Mouse (Mus musculus) heart, postnatal 36 days (tissue): Measurements from ENCODE around the gene Cdh7. TPM values are rescaled to one million over a fixed set of nuclear protein-coding genes. Genes with fewer than 3 reads are reported as not detected.
"Not testable (repeated sequence)": the region's sequence is repeated elsewhere in the genome, so short reads cannot be mapped to it uniquely, and the experiment has no call there.

Experiments
- DNase-seq, 2 experiments: peaks; one replicate each; pipeline ENCODE4 v3.0.0; 2021 to 2022
- intact Hi-C: fragments of 180-260 bp; cut with DNase I; formaldehyde crosslinking; loops from one replicate; pipeline ENCODE4 v1.15.1; 2025
- total RNA-seq, 2 experiments: library from RNA; stranded (reverse); gene quantifications; 2 replicates each; pipeline ENCODE4 v1.2.3; 2021

The Cdh7 gene
- not detected for total RNA-seq

GRCm38 (mm10) chr1:109982064-109982808 is at the start of gene Cdh7:
Gene Cdh7 (plus strand): TSS chr1:109982431.
- intact Hi-C loops, result no loop called here
- no peak for DNase-seq

DNA sequence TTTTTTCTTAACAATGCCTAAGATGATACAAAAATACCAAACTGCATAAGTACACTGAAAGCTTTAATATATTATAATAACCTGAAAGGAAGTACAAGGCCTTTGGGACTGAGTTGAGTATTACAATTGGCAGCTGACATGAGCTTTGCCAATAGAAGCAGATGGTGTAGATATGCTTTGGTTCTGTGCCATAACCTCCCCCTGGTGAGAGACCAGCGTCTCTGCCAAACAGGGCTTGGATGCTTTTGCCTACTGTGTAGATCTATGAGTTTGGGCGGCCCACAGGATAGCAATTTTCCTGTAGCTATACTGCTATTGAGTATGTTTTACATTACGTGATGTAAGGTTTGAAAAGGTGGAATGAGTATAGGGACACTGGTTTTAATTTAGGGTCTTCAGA is 49.6 kb upstream of the Cdh7 start:
- intact Hi-C loops, result no loop called here

GRCm38 (mm10) chr1:109948571-109948970 is 33.7 kb upstream of the Cdh7 start:
- intact Hi-C loops, result no loop called here
- DNase-seq, result no peak

More for the DNA sequence above, 49.6 kb upstream of the Cdh7 start:
- no peak for DNase-seq

DNA sequence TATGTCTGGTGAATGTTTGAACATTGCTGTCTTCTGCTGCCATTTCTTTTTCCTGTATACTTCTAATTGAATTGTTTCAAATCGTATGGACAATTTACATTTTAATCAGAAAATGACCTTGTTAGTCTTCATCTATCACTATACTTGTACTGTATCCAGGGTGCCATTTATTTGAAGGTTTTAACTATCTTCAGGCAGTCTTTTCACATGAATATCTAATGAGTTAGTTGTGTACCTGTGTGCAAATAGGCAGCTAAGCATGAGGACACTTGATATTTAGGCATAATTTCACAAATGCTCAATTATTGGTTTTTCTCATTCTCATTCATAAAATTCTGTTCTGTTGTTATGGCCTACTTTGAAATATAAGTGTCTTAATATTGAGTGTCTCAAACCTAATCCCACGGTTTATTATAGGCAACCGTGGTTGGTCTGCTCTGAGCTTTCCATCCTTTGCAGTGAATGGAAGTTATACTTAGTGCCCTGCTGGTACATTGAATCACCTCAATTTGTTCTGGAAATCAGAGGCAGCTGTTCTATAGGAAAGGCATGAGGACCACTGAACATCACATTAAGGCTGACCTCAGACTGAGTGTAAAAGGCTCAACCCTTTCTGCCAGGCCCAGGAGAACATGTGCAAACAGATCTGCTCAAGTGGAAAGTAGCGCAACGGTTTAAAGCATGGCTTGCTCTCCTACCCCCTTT is 10.4 kb upstream of the Cdh7 start:
- no peak for DNase-seq
- intact Hi-C loops, result no loop called here

GRCm38 (mm10) chr1:109972426-109973015 is 9.7 kb upstream of the Cdh7 start:
- intact Hi-C loops, result no loop called here
- DNase-seq, result no peak

GRCm38 (mm10) chr1:109982809-109983536 is 742 bp downstream of the Cdh7 start:
- intact Hi-C loops, result no loop called here
- no peak for DNase-seq

GRCm38 (mm10) chr1:109983537-109983912 is 1.3 kb downstream of the Cdh7 start:
- intact Hi-C loops, result no loop called here
- no peak for DNase-seq

GRCm38 (mm10) chr1:109984776-109985175 is 2.5 kb downstream of the Cdh7 start:
- intact Hi-C loops, result no loop called here
- no peak for DNase-seq

DNA sequence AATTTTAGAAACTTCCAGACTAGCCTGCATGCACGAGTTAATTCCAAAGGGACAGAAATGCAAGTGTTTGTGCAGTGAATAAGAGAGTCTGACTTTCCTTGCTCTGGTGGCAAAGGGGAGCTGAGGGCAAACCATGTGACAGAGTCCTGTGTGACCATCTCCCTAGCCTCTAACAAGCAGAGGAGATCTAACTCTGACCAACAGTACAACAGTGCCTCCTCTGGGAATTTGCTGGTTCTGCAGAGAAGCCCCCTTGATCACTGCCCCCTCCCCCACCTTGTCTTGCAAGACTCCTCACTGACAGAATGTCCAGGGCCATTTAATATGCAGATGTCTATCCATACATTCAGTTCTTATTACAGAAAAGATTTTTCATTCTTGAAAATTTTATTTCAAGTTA is 3.2 kb downstream of the Cdh7 start:
- intact Hi-C loops, result no loop called here
- no peak for DNase-seq

- intact Hi-C loops, result no loop called here
- DNase-seq, result no peak
These were observed 7.3 kb downstream of the Cdh7 start for GRCm38 (mm10) chr1:109989541-109989940.

DNA sequence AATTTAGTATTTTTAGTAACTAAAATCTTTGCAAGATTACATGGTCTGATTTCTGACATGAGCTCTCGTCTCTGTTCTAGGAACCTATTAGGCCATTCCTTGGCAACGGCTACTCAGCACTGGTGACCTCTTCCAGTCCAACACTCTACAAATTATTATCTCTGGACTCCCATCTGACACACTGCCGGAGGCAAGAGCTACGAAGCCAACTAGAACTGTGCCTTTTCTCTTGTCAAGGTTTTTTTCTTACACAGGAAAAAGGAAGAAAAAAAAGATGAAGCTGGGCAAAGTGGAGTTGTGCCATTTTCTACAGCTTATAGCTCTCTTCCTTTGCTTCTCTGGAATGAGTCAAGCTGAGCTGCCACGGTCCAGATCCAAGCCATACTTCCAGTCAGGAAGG is 11.7 kb downstream of the Cdh7 start:
- DNase-seq, result no peak
- intact Hi-C loops, result no loop called here

DNA sequence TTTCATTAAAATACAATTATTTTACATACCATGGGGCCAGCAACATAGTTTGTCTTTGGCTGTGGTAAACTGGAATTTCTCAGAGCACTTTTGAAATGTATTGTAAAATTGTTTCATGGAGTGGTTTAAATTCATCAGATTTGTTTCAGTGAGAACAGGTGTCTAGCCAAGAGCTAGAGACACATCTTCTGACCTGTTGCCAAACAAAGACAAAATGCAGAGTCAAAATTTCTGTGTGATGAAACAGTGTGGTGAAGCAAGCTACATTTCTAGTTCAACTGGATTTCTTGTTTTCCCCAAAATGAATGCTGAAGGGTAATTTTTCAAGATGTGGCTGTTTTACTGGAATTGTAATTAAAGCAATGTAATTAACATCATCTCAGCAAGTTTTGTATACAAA is 22.2 kb downstream of the Cdh7 start:
- intact Hi-C loops, result no loop called here
- DNase-seq, result no peak

- DNase-seq, result no peak
- intact Hi-C loops, result no loop called here
These were observed 22.8 kb downstream of the Cdh7 start for GRCm38 (mm10) chr1:110005038-110005437.

DNA sequence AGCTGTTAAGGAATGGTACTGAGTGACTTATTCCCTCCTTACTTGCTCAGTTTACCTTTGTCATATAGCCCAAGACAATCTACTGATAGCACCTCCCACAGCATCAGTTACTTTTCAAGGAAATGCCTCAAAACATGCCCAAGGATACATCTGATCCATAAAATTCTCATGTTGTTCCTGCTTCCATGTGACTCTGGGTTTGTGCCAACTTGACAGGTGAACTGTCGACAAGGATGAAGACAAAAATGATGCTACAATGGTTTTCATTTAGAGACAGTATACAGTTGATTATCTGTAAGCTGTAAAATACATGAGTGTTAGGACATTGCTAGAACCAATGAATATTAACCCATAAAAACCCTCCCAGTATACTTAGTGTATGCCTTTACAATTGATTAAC is 29.9 kb downstream of the Cdh7 start:
- intact Hi-C loops, result no loop called here
- no peak for DNase-seq

GRCm38 (mm10) chr1:110056317-110056716 is 74.1 kb downstream of the Cdh7 start:
- DNase-seq, result no peak
- intact Hi-C loops, result no loop called here

- DNase-seq, result no peak
- intact Hi-C loops, result no loop called here
These were observed 85.2 kb downstream of the Cdh7 start for GRCm38 (mm10) chr1:110067405-110067804.

DNA sequence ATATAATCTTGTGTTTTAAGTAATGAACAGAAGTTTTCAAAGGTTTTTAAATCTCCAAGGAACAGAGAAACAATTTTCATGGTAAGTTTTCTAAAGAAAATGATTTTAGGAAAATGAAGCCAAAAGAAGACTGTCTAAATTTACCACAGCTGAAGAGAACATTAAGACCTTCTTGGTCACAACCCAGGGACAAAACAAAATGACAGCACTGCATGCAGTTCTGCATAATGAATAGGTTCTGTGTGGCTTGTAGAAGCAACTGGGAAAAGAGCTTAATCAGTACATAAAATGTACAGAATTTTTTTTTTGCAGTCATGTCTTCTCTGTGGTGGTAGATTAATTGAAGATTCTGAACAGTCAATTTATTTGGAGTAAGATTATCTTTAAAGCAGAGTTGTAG is 96.2 kb downstream of the Cdh7 start:
- intact Hi-C loops, result no loop called here
- no peak for DNase-seq

DNA sequence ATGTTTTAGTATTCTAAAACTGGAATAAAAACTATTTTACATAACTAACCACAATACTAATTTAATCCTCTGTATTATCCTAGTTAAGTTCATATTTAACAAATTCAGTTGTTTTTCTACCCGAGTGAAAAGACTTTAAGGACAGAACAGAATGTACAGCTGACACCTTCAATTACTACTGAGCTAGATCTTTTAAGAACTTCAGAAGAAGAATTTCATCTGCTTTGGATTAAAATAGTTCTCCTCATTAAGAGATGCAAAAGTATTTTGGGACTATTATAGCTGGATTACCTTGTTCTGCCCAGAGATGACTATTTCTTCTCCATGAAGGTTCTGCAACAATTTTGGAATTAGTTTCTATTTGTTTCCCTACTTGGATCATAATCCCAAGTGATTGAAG is 135.8 kb downstream of the Cdh7 start:
- intact Hi-C loops, result no loop called here
- DNase-seq, result no peak

- intact Hi-C loops, result no loop called here
- DNase-seq, result no peak
These were observed 136.6 kb downstream of the Cdh7 start for GRCm38 (mm10) chr1:110118862-110119261.

DNA sequence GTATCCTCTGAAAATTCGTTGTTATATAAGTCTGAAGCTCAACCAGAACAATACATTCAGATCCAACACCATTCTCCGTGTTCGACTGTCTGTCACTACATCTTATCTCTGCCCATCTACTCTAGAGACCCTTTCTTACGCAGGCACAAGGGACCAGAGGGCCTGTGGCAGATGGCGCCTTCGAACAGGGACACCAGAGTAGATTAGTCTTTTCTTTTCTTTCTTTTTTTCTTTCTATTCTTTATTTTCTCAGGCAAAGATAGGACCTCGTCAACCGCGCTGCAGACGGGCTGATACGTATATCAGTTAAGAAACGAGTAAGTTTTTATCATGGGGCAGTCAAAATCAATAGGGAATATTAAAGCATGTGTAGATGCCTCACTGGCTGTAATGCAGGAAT is 189.2 kb downstream of the Cdh7 start:
- DNase-seq, intact Hi-C loops: not testable (repeated sequence)
